Mouse (Mus musculus): ENCODE results near the gene Hnrnpf. TPM values are rescaled to one million over a fixed set of nuclear protein-coding genes. Genes with fewer than 3 reads are reported as not detected.

Gene Hnrnpf
- polyA plus RNA-seq, 1 experiment from 2014 or later = 420 TPM

DNA sequence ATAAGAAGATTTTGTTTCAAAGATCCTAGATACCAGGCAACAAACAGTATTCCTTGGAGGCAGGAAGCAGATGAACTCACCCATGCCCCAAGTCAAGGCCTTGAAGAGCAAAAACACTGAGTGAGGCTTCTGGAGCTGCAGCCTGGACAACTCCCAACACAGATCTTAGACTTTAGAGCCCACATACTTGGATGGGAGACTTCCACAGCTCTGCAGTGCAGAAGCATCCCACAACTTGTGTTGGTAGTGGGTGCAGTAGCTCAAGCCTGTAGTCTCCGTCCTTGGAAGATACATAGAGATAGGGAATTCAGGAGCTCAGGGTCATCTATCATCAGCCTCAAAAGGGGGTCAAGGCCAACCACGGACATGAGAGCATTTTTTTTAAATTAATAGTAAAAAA, 14.2 kb upstream of the Hnrnpf start:
- H3K4me1 ChIP-seq (ENCODE audit: control insufficient read depth, low read depth, low read length) = peaks cover 52% of the 10 kb centered on the region
- 71% methylated on average over 2 of the region's 2 CpGs for WGBS (ENCODE audit: insufficient replicate concordance)
- H3K4me3 ChIP-seq (ENCODE audit: low read depth, low read length) = no peak overlapping the region
- H3K9me3 ChIP-seq (replicated peaks; ENCODE audit: control insufficient read depth, low read length) = no peaks in the 10 kb centered on the region
- no peaks in the 10 kb centered on the region for H3K27me3 ChIP-seq (ENCODE audit: control insufficient read depth, insufficient read depth, low read depth, low read length)
- no peak for ATAC-seq (ENCODE audit: low read depth)
- no peaks in the 10 kb centered on the region for H3K36me3 ChIP-seq (ENCODE audit: control insufficient read depth, insufficient read depth)
- no peak overlapping the region for H3K27ac ChIP-seq (ENCODE audit: low read length)
- no peak overlapping the region for H3K4me2 ChIP-seq (ENCODE audit: low read depth, low read length)
- H3K9ac ChIP-seq (ENCODE audit: low read depth, low read length) = no peak overlapping the region

DNA sequence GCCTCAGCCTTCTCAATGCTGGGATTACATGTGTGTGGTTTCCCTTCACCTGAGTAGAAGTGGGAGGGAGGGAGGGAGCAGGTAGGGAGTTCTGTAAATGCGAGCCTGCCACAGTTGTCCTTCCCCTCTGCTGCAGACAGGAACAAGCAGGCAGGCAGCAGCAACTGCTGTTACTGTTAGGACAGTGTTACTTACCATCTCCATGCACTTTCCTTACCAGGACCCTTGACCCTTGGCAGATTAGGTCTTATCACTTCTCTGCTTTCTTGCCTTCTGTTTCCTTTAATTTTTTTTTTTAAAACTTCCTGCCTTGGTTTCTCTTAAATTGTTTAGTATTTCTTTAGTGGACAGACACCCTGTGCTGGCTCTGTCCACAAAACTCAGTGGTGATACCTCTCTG, 12.1 kb upstream of the Hnrnpf start:
- no peaks in the 10 kb centered on the region for H3K9me3 ChIP-seq (replicated peaks; ENCODE audit: control insufficient read depth, low read length)
- WGBS (ENCODE audit: insufficient replicate concordance) = 10% methylated on average over 1 of the region's 1 CpGs

DNA sequence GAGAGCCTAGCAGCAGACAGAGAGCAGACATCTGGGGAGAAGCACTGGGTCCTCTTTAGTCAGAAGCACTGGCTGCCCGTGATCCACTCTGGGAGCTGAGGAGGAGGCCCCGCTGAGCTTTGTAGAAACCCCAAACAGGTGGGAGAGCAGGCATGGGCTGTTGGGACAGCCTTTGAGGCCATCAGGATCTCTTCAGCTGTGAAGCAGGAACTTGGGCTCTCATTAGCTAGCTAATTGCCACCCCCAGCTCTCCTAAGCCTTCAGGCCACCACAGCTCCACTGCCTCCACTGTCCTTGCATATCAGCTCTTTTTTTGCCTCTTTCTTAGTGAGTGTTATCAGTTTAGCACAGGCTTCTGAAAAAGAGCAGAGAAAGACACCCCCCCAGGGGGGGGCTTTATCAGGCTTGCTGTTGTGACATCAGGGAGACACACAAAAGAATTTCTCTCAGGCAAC, 11.5 kb upstream of the Hnrnpf start:
- H3K4me3 ChIP-seq (ENCODE audit: low read depth, low read length) = peak overlapping the region; percentile 27
- no peaks in the 10 kb centered on the region for H3K27me3 ChIP-seq (ENCODE audit: control insufficient read depth, insufficient read depth, low read depth, low read length)
- no peaks in the 10 kb centered on the region for H3K36me3 ChIP-seq (ENCODE audit: control insufficient read depth, insufficient read depth)
- H3K27ac ChIP-seq (ENCODE audit: low read length) = peak overlapping the region; percentile 85
- H3K4me2 ChIP-seq (ENCODE audit: low read depth, low read length) = peak overlapping the region; percentile 57
- no peaks in the 10 kb centered on the region for H3K9me3 ChIP-seq (replicated peaks; ENCODE audit: control insufficient read depth, low read length)
- peaks cover 46% of the 10 kb centered on the region for H3K4me1 ChIP-seq (ENCODE audit: control insufficient read depth, low read depth, low read length)
- ATAC-seq (ENCODE audit: low read depth) = peak; percentile 92
- WGBS (ENCODE audit: insufficient replicate concordance) = 20% methylated on average over 2 of the region's 2 CpGs
- H3K9ac ChIP-seq (ENCODE audit: low read depth, low read length) = peak overlapping the region; percentile 22

More for the DNA sequence above, 12.1 kb upstream of the Hnrnpf start:
- Histone ChIP-seq H3K4me2 (ENCODE audit: low read depth, low read length) (peak overlapping the region; percentile 57), H3K27me3 (ENCODE audit: control insufficient read depth, insufficient read depth, low read depth, low read length) (no peaks in the 10 kb centered on the region), H3K9ac (ENCODE audit: low read depth, low read length) (peak overlapping the region; percentile 22), H3K36me3 (ENCODE audit: control insufficient read depth, insufficient read depth) (no peaks in the 10 kb centered on the region), H3K4me1 (ENCODE audit: control insufficient read depth, low read depth, low read length) (peaks cover 46% of the 10 kb centered on the region), H3K27ac (ENCODE audit: low read length) (peak overlapping the region; percentile 85), H3K4me3 (ENCODE audit: low read depth, low read length) (peak overlapping the region; percentile 27)
- 0 out of 2 replicates have a peak, but pooled peaks have one; percentile 15 for ATAC-seq (ENCODE audit: low read depth)

DNA sequence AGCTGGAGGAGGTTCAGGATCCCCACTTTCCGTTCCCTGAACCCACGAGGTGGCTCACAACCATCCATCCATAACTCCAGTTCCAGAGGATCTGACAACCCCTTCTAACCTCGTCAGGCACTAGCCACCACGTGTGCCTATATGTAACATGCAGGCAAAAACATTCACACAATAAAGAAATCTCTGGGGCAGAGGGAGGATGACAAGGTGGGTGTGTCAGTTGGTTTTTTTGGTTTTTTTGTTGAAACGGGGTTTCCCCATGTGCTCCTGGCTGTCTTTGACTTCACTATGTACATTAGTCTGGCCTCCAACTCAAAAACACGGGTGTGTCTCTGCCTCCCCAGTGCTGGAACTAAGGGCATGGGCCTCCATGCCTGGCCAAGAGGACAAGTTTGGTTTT, 9.9 kb upstream of the Hnrnpf start:
- Histone ChIP-seq H3K9me3 (replicated peaks; ENCODE audit: control insufficient read depth, low read length) (no peaks in the 10 kb centered on the region), H3K4me2 (ENCODE audit: low read depth, low read length) (no peak overlapping the region), H3K4me3 (ENCODE audit: low read depth, low read length) (no peak overlapping the region), H3K27ac (ENCODE audit: low read length) (no peak overlapping the region), H3K9ac (ENCODE audit: low read depth, low read length) (no peak overlapping the region), H3K4me1 (ENCODE audit: control insufficient read depth, low read depth, low read length) (peaks cover 43% of the 10 kb centered on the region), H3K36me3 (ENCODE audit: control insufficient read depth, insufficient read depth) (no peaks in the 10 kb centered on the region), H3K27me3 (ENCODE audit: control insufficient read depth, insufficient read depth, low read depth, low read length) (no peaks in the 10 kb centered on the region)
- WGBS (ENCODE audit: insufficient replicate concordance) = 52% methylated on average over 6 of the region's 6 CpGs
- no peak for ATAC-seq (ENCODE audit: low read depth)

- Histone ChIP-seq H3K4me1 (ENCODE audit: control insufficient read depth, low read depth, low read length) (peaks cover 43% of the 10 kb centered on the region), H3K27ac (ENCODE audit: low read length) (no peak overlapping the region), H3K9me3 (replicated peaks; ENCODE audit: control insufficient read depth, low read length) (no peaks in the 10 kb centered on the region), H3K36me3 (ENCODE audit: control insufficient read depth, insufficient read depth) (no peaks in the 10 kb centered on the region), H3K4me2 (ENCODE audit: low read depth, low read length) (no peak overlapping the region), H3K27me3 (ENCODE audit: control insufficient read depth, insufficient read depth, low read depth, low read length) (no peaks in the 10 kb centered on the region), H3K9ac (ENCODE audit: low read depth, low read length) (no peak overlapping the region), H3K4me3 (ENCODE audit: low read depth, low read length) (no peak overlapping the region)
- WGBS (ENCODE audit: insufficient replicate concordance) = 48% methylated on average over 14 of the region's 14 CpGs
- no peak for ATAC-seq (ENCODE audit: low read depth)
These were observed 8.6 kb upstream of the Hnrnpf start for GRCm38 (mm10) chr6:117891369-117892160.

- Histone ChIP-seq H3K9me3 (replicated peaks; ENCODE audit: control insufficient read depth, low read length) (no peaks in the 10 kb centered on the region), H3K4me1 (ENCODE audit: control insufficient read depth, low read depth, low read length) (peaks cover 37% of the 10 kb centered on the region), H3K36me3 (ENCODE audit: control insufficient read depth, insufficient read depth) (no peaks in the 10 kb centered on the region), H3K27me3 (ENCODE audit: control insufficient read depth, insufficient read depth, low read depth, low read length) (no peaks in the 10 kb centered on the region), H3K4me2 (ENCODE audit: low read depth, low read length) (no peak overlapping the region), H3K27ac (ENCODE audit: low read length) (no peak overlapping the region), H3K4me3 (ENCODE audit: low read depth, low read length) (no peak overlapping the region), H3K9ac (ENCODE audit: low read depth, low read length) (no peak overlapping the region)
- 56% methylated on average over 3 of the region's 3 CpGs for WGBS (ENCODE audit: insufficient replicate concordance)
- no peak for ATAC-seq (ENCODE audit: low read depth)
These were observed 7.7 kb upstream of the Hnrnpf start for GRCm38 (mm10) chr6:117892386-117892785.

DNA sequence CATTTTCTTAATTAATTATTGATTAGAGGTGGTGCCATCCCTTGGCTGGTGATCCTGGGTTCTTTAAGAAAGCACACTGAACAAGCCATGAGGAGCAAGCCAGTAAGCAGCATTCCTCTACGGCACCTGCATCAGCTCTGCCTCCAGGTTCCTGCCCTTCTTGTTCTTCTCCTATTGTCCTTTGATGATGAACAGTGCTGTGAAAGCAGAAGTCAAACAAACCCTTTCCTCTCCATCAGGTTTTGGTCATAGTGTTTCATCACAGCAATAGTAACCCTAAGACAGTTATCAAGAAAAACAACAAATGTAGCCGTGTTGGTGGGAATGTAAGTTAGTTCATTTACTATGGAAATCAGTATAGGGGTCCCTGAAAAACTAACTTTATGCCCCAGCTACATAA, 6.7 kb upstream of the Hnrnpf start:
- H3K9me3 ChIP-seq (replicated peaks; ENCODE audit: control insufficient read depth, low read length) = no peaks in the 10 kb centered on the region
- H3K9ac ChIP-seq (ENCODE audit: low read depth, low read length) = no peak overlapping the region
- peaks cover 27% of the 10 kb centered on the region for H3K4me1 ChIP-seq (ENCODE audit: control insufficient read depth, low read depth, low read length)
- H3K4me2 ChIP-seq (ENCODE audit: low read depth, low read length) = no peak overlapping the region
- H3K36me3 ChIP-seq (ENCODE audit: control insufficient read depth, insufficient read depth) = no peaks in the 10 kb centered on the region
- no peaks in the 10 kb centered on the region for H3K27me3 ChIP-seq (ENCODE audit: control insufficient read depth, insufficient read depth, low read depth, low read length)
- no peak overlapping the region for H3K4me3 ChIP-seq (ENCODE audit: low read depth, low read length)
- ATAC-seq (ENCODE audit: low read depth) = no peak
- WGBS (ENCODE audit: insufficient replicate concordance) = 72% methylated on average over 2 of the region's 2 CpGs
- H3K27ac ChIP-seq (ENCODE audit: low read length) = no peak overlapping the region

DNA sequence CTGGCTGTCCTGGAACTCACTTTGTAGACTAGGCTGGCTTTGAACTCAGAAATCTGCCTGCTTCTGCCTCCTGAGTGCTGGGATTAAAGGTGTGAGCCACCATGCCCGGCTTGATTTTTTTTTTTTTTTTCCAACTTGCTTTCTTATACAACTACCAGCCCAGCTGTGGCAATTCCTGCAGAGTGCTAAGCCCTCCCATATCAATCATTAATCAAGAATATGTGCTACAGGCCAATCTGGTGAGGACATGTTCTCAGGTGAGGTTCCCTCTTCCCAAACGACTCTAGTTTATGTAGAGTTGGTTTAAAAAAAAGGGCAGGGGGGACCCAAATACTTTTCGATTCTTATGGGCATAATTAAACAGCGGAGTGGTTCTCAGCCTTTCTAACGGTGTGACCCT, 2.3 kb upstream of the Hnrnpf start:
- H3K4me3 ChIP-seq (ENCODE audit: low read depth, low read length) = no peak overlapping the region
- peak; percentile 28; the same call in 1 of the 2 replicates for ATAC-seq (ENCODE audit: low read depth)

More for the DNA sequence above, 2.3 kb upstream of the Hnrnpf start:
- Histone ChIP-seq H3K27me3 (ENCODE audit: control insufficient read depth, insufficient read depth, low read depth, low read length) (no peaks in the 10 kb centered on the region), H3K36me3 (ENCODE audit: control insufficient read depth, insufficient read depth) (no peaks in the 10 kb centered on the region), H3K9ac (ENCODE audit: low read depth, low read length) (no peak overlapping the region), H3K4me2 (ENCODE audit: low read depth, low read length) (no peak overlapping the region), H3K4me1 (ENCODE audit: control insufficient read depth, low read depth, low read length) (peaks cover 21% of the 10 kb centered on the region), H3K27ac (ENCODE audit: low read length) (no peak overlapping the region), H3K9me3 (replicated peaks; ENCODE audit: control insufficient read depth, low read length) (no peaks in the 10 kb centered on the region)
- WGBS (ENCODE audit: insufficient replicate concordance) = 67% methylated on average over 5 of the region's 5 CpGs
